Mouse (Mus musculus) 416B (cell line): Measurements from ENCODE around the gene Car8.
A peak's percentile ranks its signal among the peaks of the same experiment; 100 is the strongest.

Source experiments
- DNase-seq: peaks from one replicate; pipeline ENCODE4 v3.0.0; 2011; ENCODE audit warnings: low read depth

The Car8 gene

GRCm38 (mm10) chr4:8238560-8239305, at the start of gene Car8:
TSS of gene Car8 (minus strand) at chr4:8239041.
- DNase-seq: no peak

GRCm38 (mm10) chr4:8284934-8285333, 46.1 kb upstream of the Car8 start:
- peak; percentile 96 for DNase-seq

- DNase-seq: no peak
These were observed 39.3 kb upstream of the Car8 start for GRCm38 (mm10) chr4:8278159-8278558.

- no peak for DNase-seq
These were observed 11.0 kb upstream of the Car8 start for GRCm38 (mm10) chr4:8249805-8250204.

- DNase-seq: no peak
These were observed 6.7 kb upstream of the Car8 start for GRCm38 (mm10) chr4:8245495-8246063.

- no peak for DNase-seq
These were observed 6.2 kb upstream of the Car8 start for GRCm38 (mm10) chr4:8245062-8245461.

- no peak for DNase-seq
These were observed 858 bp upstream of the Car8 start for GRCm38 (mm10) chr4:8239699-8240098.

GRCm38 (mm10) chr4:8239306-8239670, 447 bp upstream of the Car8 start:
- no peak for DNase-seq

- peak; percentile 36 for DNase-seq
These were observed 6.3 kb downstream of the Car8 start for GRCm38 (mm10) chr4:8232393-8233111.

- no peak for DNase-seq
These were observed 7.5 kb downstream of the Car8 start for GRCm38 (mm10) chr4:8231291-8231871.

GRCm38 (mm10) chr4:8229661-8230298, 9.1 kb downstream of the Car8 start:
- DNase-seq: no peak

GRCm38 (mm10) chr4:8218941-8219340, 19.9 kb downstream of the Car8 start:
- DNase-seq: no peak

GRCm38 (mm10) chr4:8218004-8218403, 20.8 kb downstream of the Car8 start:
- peak; percentile 97 for DNase-seq

- peak; percentile 19 for DNase-seq
These were observed 21.6 kb downstream of the Car8 start for GRCm38 (mm10) chr4:8217272-8217671.

GRCm38 (mm10) chr4:8216551-8216950, 22.3 kb downstream of the Car8 start:
- no peak for DNase-seq

- DNase-seq: no peak
These were observed 25.2 kb downstream of the Car8 start for GRCm38 (mm10) chr4:8213661-8214060.

GRCm38 (mm10) chr4:8212873-8213569, 25.8 kb downstream of the Car8 start:
- DNase-seq: peak; percentile 40

- peak; percentile 89 for DNase-seq
These were observed 28.4 kb downstream of the Car8 start for GRCm38 (mm10) chr4:8210452-8210851.

- DNase-seq: no peak
These were observed 30.9 kb downstream of the Car8 start for GRCm38 (mm10) chr4:8207924-8208323.

- peak; percentile 64 for DNase-seq
These were observed 31.8 kb downstream of the Car8 start for GRCm38 (mm10) chr4:8206918-8207573.

- peak; percentile 65 for DNase-seq
These were observed 33.7 kb downstream of the Car8 start for GRCm38 (mm10) chr4:8205089-8205649.
